Mouse (Mus musculus) lung, postnatal 25 days (tissue): ENCODE data around the gene Olfr1100.

ENCODE experiments used
- DNase-seq: peaks from one replicate; pipeline ENCODE4 v3.0.0; 2022; ENCODE audit warnings: low spot score

Gene Olfr1100

DNA sequence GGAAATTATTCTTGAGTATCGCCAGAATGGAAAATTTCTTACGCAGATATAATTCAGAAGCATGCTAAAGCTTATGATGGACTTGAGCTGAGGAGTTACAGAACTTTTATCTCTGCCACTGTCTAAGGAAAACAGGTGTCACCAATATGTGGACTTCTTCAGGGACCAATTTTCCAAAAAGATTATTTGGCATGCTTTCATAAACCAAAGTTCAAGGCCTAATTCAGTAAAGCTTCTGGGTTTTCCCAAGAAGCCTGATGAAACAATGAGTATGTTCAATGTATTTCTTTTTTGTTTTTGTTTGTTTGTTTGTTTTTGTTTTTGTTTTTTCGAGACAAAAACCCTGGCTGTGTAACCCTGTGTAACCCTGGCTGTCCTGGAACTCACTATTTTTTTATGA, at the start of gene Olfr1100:
Olfr1100 (minus strand) TSS at position 101 of the 400 bp plus-strand sequence.
- DNase-seq = no peak

DNA sequence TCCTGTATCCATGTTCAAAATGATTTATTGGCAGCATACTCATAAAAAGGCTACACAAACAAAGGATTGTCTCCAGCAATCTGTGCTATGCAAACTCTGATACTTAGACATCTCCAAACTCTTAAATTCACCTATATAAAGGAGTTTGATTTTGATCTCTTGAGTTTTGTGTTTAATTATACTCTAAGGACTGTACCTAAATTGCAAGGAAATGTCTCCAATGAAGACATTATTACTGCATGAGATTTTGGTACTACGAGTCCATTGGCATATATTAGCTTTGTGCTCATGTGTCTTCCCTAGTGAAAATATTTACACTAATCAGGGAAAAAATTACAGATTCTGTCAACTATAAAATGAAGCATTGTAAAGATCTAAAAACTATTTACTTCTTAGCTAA, 47.2 kb upstream of the Olfr1100 start, which contains the start of gene Olfr1104:
Olfr1104 (minus strand) TSS at position 101 of the 400 bp plus-strand sequence.
- DNase-seq = no peak

DNA sequence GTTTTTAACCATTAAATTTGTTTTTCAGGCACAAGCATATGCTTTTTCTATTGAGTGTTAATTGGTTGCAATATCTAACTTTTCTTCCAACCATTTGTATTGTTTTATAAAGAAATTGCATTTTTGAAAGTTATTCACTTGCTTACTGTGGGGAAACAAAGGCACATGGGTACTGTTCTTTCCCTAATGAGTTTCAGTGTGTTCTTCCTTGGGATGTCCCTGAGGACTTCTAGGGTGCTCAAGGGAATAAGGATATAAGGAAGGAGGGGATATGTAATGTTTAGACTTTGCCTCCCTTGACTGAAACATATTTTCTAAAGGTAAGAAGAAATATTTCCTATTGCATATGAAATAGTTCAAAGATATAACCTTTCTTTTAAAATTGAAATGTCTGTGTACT, 18.3 kb upstream of the Olfr1100 start, which contains the start of gene Olfr1102:
Olfr1102 (plus strand) TSS at position 301 of the 400 bp plus-strand sequence.
- DNase-seq = no peak

DNA sequence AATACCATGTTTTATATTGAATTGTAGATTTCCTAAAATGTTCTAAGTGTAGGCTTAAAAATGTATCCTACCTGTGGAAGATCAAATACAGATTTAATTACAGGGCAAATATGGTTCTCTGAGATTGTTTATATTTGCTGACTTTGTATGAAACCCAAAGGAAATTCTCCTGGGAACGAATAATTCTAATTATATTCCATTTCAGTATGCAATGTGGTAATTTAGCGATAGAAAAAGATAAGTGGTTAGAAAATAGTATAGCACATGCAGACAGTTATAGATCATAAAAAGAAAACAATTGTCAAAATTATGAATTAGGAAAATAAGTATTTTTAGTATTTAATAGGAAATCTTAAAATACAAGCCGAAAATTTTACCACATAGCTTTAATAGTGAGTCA, 11.4 kb upstream of the Olfr1100 start, which contains the start of gene Olfr1101:
Olfr1101 (minus strand) TSS at position 101 of the 400 bp plus-strand sequence.
- DNase-seq = no peak

DNA sequence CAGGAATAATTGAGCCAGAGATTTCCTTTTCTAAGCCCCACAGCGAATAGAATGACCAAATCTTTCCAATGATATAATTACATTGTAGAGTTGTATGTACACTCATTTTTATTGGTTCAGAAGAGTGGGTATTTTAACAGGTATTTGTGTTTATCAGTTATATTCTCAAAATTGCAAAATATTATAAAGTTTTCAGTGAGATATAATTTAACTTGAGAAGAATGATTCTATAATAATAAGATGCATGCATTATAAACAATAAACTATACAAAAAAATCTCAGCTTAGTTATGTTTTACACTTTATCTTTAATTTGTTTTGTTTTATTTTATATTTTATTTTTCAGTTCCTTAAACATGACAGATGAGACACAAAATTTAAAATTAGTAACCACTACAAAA, 19.2 kb downstream of the Olfr1100 start, which contains the start of gene Olfr1099:
Olfr1099 (minus strand) TSS at position 101 of the 400 bp plus-strand sequence.
- no peak for DNase-seq

- no peak for DNase-seq
Observed at GRCm38 (mm10) chr2:86926557-86926956, 53.2 kb downstream of the Olfr1100 start.
